Mouse (Mus musculus) bone marrow, adult 2 months (tissue): ENCODE measurements around the gene Serpina1a. TPM values are rescaled to one million over a fixed set of nuclear protein-coding genes. Genes with fewer than 3 reads are reported as not detected.
"Not testable (repeated sequence)": the region's sequence is repeated elsewhere in the genome, so short reads cannot be mapped to it uniquely, and the experiment has no call there.

ENCODE experiments used
- H3K27ac ChIP-seq: fragments of 200-500 bp; 2 replicates; pipeline ENCODE4 v1.5.1; 2012; ENCODE audit warnings: low read depth, mild to moderate bottlenecking, control low read depth, inconsistent platforms, low read length; ENCODE audit not compliant: control insufficient read depth, poor library complexity, insufficient read depth
- H3K4me1 ChIP-seq: fragments of 200-500 bp; 2 replicates; pipeline ENCODE4 v1.6.1; 2011; ENCODE audit warnings: low read length; ENCODE audit not compliant: control insufficient read depth, insufficient read depth
- H3K4me3 ChIP-seq: fragments of 200-500 bp; replicated peaks from 2 replicates; pipeline ENCODE3; 2011; ENCODE audit warnings: mild to moderate bottlenecking, low read depth, low read length, control low read depth; ENCODE audit not compliant: control insufficient read depth
- CTCF ChIP-seq: fragments of 200-500 bp; IDR thresholded peaks from 2 replicates; pipeline ENCODE4 v1.5.1; 2011; ENCODE audit warnings: low read length, control low read depth; ENCODE audit not compliant: control insufficient read depth, insufficient read depth
- POLR2A ChIP-seq: fragments of 200-500 bp; IDR thresholded peaks from 2 replicates; pipeline ENCODE4 v1.6.1; 2011; ENCODE audit warnings: low read depth, mild to moderate bottlenecking, control low read depth, low read length, borderline replicate concordance; ENCODE audit not compliant: control insufficient read depth
- WGBS: fragments of 180-500 bp; shearing (Covaris S2); methylation state at CpG from one replicate; pipeline ENCODE4 v1.1.7; 2018; 5-methylcytosine and 5-hydroxymethylcytosine counted together
- polyA plus RNA-seq: library from polyadenylated mRNA; stranded (reverse); fragments of >200 nt; gene quantifications from 2 replicates; pipeline ENCODE4 v1.2.4, GENCODE M21; 2011; ENCODE audit warnings: low replicate concordance; ENCODE audit not compliant: missing spikeins, insufficient read depth, insufficient read length

Serpina1a gene
- polyA plus RNA-seq = 7.7 and 34.0 TPM in 2 replicates

DNA sequence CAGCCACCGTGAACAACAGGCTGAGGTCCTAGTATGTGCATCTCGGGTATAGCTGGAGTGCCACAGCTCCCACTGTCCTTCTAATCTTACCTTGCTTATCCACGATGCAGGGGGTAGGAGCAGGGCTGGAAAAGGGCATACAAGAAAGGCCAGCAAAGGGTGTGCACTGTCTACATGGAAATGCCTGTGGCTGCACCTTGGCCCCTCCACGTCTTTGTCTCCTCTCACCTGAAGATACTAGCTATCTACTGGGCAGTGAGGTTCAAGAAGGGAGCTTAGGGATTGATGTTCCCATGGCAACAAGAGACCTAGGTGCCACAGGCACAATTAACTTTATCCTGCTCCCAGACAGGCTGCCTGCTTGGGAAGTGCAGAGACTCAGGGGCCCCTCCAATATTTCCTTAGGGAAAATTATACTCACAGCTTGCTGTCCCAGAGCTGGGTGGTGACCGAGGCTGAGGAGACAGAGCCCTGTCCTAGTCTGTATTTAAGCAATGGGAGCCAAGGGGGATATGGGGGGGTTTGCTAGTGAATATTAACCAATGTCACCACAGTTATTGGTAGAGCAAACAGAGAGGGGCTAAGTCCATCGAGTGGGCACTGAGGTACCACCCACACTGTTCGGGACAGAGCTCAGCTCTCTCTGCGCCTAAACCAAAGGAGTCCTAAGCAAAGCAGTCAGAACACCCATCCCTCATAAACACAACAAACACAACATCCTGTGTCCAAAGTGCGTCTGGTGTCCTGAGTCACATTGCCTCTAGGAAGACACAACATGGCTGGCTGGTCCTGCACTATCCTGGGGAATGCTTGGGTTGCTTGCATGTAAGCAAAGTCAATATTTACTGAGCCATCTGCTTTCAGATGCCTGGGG lies at the start of gene Serpina1a:
Serpina1a (minus strand) TSS at position 462 of the 874 bp plus-strand sequence.
- not testable (repeated sequence) for H3K27ac ChIP-seq, H3K4me3 ChIP-seq, H3K4me1 ChIP-seq
- 73% methylated on average over 9 of the region's 9 CpGs for WGBS

DNA sequence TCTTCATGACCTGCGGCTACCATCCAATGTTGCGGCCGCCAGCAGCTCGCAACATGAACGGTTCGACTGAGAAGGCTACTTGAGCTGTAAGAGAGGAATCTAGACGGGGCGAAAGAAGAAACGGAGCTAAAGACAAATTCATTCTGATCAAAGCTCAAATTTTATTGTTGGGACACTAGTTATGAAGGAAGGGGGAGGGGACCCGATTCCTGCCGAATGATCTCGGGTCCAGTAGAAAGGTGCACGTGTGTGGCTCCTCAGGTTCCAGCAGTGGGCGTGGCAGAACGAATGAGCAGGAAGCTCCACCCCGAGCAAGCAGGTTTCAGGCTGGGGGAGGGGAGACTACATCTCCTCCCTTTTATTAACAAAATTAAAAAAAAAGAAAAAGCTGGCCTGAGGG lies 45.8 kb upstream of the Serpina1a start:
- not testable (repeated sequence) for H3K27ac ChIP-seq, H3K4me1 ChIP-seq, H3K4me3 ChIP-seq
- WGBS = 89% methylated on average over 10 of the region's 16 CpGs

DNA sequence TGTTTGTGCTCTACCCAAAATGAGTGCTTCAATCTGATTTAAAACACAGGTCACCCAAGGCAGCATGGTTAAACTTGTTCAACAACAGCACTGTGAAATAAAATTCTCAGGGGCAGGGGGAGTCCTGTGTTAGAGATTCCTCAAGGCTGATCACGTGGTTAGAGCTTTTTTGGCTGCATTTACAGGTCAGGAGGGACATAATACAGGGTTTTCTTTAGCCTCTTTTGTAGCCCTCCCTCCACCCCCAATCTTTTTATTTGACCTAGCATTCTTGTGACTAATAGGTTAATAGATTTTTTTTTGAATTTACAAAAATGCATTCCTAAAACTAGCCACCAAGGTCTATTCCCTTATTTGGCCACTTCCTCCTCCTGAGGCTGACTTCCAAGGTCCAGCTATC lies 44.4 kb upstream of the Serpina1a start:
- H3K4me3 ChIP-seq, H3K4me1 ChIP-seq, H3K27ac ChIP-seq: not testable (repeated sequence)
- WGBS = 26% methylated on average over 1 of the region's 1 CpGs

GRCm38 (mm10) chr12:103904837-103905340 lies 41.5 kb upstream of the Serpina1a start, which contains the start of gene Serpina1c:
Serpina1c (minus strand) TSS chr12:103904887.
- not testable (repeated sequence) for H3K4me3 ChIP-seq, H3K4me1 ChIP-seq, H3K27ac ChIP-seq
- 71% methylated on average over 4 of the region's 4 CpGs for WGBS

DNA sequence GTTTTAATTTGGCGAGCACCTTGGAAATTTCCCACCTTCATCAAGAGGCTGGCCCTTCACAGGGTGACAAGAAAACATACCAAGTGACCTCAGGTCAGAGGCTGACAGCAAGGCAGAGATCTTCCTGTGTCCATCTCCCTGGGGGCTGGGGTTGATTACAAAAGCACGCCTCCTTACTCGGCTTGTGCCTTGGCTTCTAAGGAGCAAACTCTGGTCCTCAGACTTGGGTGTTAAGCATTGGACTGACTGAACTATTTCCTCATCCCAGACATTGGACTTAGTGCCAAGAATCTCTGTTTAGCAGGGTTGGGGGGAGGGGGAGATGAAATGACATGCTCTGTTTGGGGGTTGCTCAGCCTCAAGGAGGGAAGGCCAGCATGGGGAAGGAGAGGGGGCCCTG lies 38.6 kb upstream of the Serpina1a start:
- WGBS = 72% methylated on average over 3 of the region's 3 CpGs
- not testable (repeated sequence) for H3K27ac ChIP-seq, H3K4me3 ChIP-seq, H3K4me1 ChIP-seq

- H3K27ac ChIP-seq, H3K4me1 ChIP-seq, H3K4me3 ChIP-seq: not testable (repeated sequence)
- 76% methylated on average over 1 of the region's 1 CpGs for WGBS
Observed at GRCm38 (mm10) chr12:103866873-103867272, 3.5 kb upstream of the Serpina1a start.

- TF ChIP-seq POLR2A (no peak), CTCF (no peak)
- 59% methylated on average over 3 of the region's 3 CpGs for WGBS
- no peak overlapping the region for H3K27ac ChIP-seq
- no peaks in the 10 kb centered on the region for H3K4me1 ChIP-seq
- no peak overlapping the region for H3K4me3 ChIP-seq
Observed at GRCm38 (mm10) chr12:103860976-103861375, 2.4 kb downstream of the Serpina1a start.

DNA sequence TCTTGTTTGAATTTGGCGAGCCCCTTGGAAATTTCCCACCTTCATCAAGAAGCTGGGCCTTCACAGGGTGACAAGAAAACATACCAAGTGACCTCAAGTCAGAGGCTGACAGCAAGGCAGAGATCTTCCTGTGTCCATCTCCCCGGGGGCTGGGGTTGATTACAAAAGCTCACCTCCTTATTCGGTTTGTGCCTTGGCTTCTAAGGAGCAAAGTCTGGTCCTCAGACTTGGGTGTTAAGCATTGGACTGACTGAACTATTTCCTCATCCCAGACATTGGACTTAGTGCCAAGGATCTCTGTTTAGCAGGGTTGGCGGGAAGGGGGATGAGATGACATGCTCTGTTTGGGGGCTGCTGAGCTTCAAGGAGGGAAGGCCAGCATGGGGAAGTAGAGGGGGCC lies 2.8 kb downstream of the Serpina1a start:
- WGBS = 80% methylated on average over 3 of the region's 4 CpGs
- not testable (repeated sequence) for H3K27ac ChIP-seq, H3K4me3 ChIP-seq, H3K4me1 ChIP-seq

DNA sequence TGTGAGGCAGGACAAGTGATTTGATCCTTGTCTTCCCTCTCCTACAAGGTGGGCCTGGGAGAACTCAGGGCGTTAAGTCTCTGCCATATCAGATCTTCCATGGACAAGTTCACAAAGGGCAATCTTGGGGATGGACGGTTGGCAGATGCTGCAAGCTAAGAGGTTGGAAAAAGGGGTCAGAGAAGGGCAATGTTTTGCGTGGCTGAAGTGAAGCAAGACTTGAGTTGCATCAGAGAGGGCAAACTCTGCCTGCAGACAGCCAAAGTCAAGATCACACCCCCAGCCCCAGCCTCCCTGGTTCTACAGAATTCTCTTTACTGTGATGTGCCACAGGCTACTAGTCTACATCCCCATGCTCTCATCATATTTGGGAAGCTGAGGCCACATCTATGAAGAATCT lies 3.8 kb downstream of the Serpina1a start:
- not testable (repeated sequence) for H3K4me1 ChIP-seq, H3K27ac ChIP-seq, H3K4me3 ChIP-seq
- WGBS = 61% methylated on average over 3 of the region's 3 CpGs

DNA sequence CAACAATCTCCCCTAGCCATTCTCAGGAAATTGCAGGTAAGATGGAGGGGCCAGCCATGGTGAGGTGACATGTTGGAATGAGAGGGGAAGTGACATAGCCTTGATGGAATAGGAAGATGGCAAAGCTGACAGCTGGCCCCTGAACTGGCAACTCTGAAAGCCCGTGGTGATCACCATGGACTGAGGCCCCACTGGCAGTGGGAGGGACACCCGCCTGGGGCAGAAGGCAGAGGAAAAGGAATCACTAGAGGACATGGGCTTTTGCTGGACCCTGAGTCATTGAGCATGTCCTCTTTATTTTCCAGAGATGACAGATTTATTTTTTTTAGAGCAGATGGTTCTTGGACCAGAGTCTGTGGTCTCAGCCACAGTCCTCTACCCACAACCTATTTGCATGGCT lies 10.3 kb downstream of the Serpina1a start:
- WGBS = 80% methylated on average over 2 of the region's 2 CpGs
- not testable (repeated sequence) for H3K4me3 ChIP-seq, H3K27ac ChIP-seq, H3K4me1 ChIP-seq

GRCm38 (mm10) chr12:103830273-103830672 lies 33.1 kb downstream of the Serpina1a start, which contains the start of gene Serpina1b:
Serpina1b (minus strand) TSS chr12:103830373.
- not testable (repeated sequence) for H3K27ac ChIP-seq, H3K4me1 ChIP-seq, H3K4me3 ChIP-seq
- WGBS = 74% methylated on average over 4 of the region's 4 CpGs

DNA sequence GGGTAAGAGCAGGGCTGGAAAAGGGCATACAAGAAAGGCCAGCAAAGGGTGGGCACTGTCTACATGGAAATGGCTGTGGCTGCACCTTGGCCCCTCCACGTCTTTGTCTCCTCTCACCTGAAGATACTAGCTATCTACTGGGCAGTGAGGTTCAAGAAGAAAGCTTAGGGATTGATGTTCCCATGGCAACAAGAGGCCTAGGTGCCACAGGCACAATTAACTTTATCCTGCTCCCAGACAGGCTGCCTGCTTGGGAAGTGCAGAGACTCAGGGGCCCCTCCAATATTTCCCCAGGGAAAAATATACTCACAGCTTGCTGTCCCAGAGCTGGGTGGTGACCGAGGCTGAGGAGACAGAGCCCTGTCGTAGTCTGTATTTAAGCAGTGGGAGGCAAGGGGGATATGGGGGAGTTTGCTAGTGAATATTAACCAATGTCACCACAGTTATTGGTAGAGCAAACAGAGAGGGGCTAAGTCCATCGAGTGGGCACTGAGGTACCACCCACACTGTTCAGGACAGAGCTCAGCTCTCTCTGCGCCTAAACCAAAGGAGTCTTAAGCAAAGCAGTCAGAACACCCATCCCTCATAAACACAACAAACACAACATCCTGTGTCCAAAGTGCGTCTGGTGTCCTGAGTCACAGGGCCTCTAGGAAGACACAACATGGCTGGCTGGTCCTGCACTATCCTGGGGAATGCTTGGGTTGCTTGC lies 35.5 kb downstream of the Serpina1a start:
- not testable (repeated sequence) for H3K4me3 ChIP-seq, H3K4me1 ChIP-seq, H3K27ac ChIP-seq
- 70% methylated on average over 6 of the region's 6 CpGs for WGBS

DNA sequence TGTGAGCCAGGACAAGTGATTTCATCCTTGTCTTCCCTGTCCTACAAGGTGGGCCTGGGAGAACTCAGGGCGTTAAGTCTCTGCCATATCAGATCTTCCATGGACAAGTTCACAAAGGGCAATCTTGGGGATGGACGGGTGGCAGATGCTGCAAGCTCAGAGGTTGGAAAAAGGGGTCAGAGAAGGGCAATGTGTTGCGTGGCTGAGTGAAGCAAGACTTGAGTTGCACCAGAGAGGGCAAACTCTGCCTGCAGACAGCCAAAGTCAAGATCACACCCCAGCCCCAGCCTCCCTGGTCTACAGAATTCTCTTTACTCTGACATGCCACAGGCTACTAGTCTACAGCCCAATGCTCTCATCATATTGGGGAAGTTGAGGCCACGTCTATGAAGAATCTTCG lies 39.5 kb downstream of the Serpina1a start:
- H3K4me1 ChIP-seq, H3K4me3 ChIP-seq, H3K27ac ChIP-seq: not testable (repeated sequence)
- WGBS = 71% methylated on average over 5 of the region's 5 CpGs
